Mouse (Mus musculus): ENCODE measurements at regions not wholly inside any gene's neighbourhood (a gene's known extent, or its start where the extent isn't known, plus 50 kb on each side); places are given as distances from the start of the nearest gene placed in this dataset.
"Not testable (repeated sequence)": the region's sequence is repeated elsewhere in the genome, so short reads cannot be mapped to it uniquely, and the experiment has no call there.

GRCm38 (mm10) chr8:20135626-20136025 is 227.4 kb downstream of the Gm15319 start:
- not testable (repeated sequence) for DNase-seq (ENCODE audit: low read depth, low spot score); H3K4me1 ChIP-seq (ENCODE audit: control insufficient read depth in 1 of 2, insufficient read depth in 2 of 2, low read length in 2 of 2); H3K9me3 ChIP-seq (replicated peaks; ENCODE audit: insufficient read depth, low read length); H3K4me3 ChIP-seq (ENCODE audit: control insufficient read depth in 1 of 2, insufficient read depth in 1 of 2, low read depth in 2 of 2, low read length in 2 of 2); H3K27me3 ChIP-seq (ENCODE audit: control insufficient read depth in 1 of 2, insufficient read depth in 2 of 2, low read length in 2 of 2); H3K9ac ChIP-seq (ENCODE audit: control insufficient read depth, low read depth, low read length, poor library complexity, severe bottlenecking); H3K79me2 ChIP-seq (ENCODE audit: control insufficient read depth, insufficient read depth, low read length, poor library complexity); H3K27ac ChIP-seq (ENCODE audit: control insufficient read depth, low read depth, low read length); H3K36me3 ChIP-seq (ENCODE audit: control insufficient read depth in 1 of 2, insufficient read depth in 2 of 2, low read length in 2 of 2)

- not testable (repeated sequence) for H3K36me3 ChIP-seq (ENCODE audit: control insufficient read depth in 1 of 2, insufficient read depth in 2 of 2, low read length in 2 of 2); H3K27ac ChIP-seq (ENCODE audit: control insufficient read depth, low read depth, low read length); H3K4me1 ChIP-seq (ENCODE audit: control insufficient read depth in 1 of 2, insufficient read depth in 2 of 2, low read length in 2 of 2); DNase-seq (ENCODE audit: low read depth, low spot score); H3K4me3 ChIP-seq (ENCODE audit: control insufficient read depth in 1 of 2, insufficient read depth in 1 of 2, low read depth in 2 of 2, low read length in 2 of 2); H3K9me3 ChIP-seq (replicated peaks; ENCODE audit: insufficient read depth, low read length); H3K27me3 ChIP-seq (ENCODE audit: control insufficient read depth in 1 of 2, insufficient read depth in 2 of 2, low read length in 2 of 2); H3K9ac ChIP-seq (ENCODE audit: control insufficient read depth, low read depth, low read length, poor library complexity, severe bottlenecking); H3K79me2 ChIP-seq (ENCODE audit: control insufficient read depth, insufficient read depth, low read length, poor library complexity)
These were observed 217.6 kb downstream of the Gm15319 start for GRCm38 (mm10) chr8:20145436-20145835.

GRCm38 (mm10) chr8:20151317-20152047 is 211.5 kb downstream of the Gm15319 start:
- H3K27me3 ChIP-seq (ENCODE audit: control insufficient read depth in 1 of 2, insufficient read depth in 2 of 2, low read length in 2 of 2); H3K79me2 ChIP-seq (ENCODE audit: control insufficient read depth, insufficient read depth, low read length, poor library complexity); H3K27ac ChIP-seq (ENCODE audit: control insufficient read depth, low read depth, low read length); H3K4me1 ChIP-seq (ENCODE audit: control insufficient read depth in 1 of 2, insufficient read depth in 2 of 2, low read length in 2 of 2); H3K9me3 ChIP-seq (replicated peaks; ENCODE audit: insufficient read depth, low read length); H3K4me3 ChIP-seq (ENCODE audit: control insufficient read depth in 1 of 2, insufficient read depth in 1 of 2, low read depth in 2 of 2, low read length in 2 of 2); H3K9ac ChIP-seq (ENCODE audit: control insufficient read depth, low read depth, low read length, poor library complexity, severe bottlenecking); DNase-seq (ENCODE audit: low read depth, low spot score); H3K36me3 ChIP-seq (ENCODE audit: control insufficient read depth in 1 of 2, insufficient read depth in 2 of 2, low read length in 2 of 2): not testable (repeated sequence)

GRCm38 (mm10) chr8:20154091-20154490 is 208.9 kb downstream of the Gm15319 start:
- H3K36me3 ChIP-seq (ENCODE audit: control insufficient read depth in 1 of 2, insufficient read depth in 2 of 2, low read length in 2 of 2); H3K27ac ChIP-seq (ENCODE audit: control insufficient read depth, low read depth, low read length); DNase-seq (ENCODE audit: low read depth, low spot score); H3K9me3 ChIP-seq (replicated peaks; ENCODE audit: insufficient read depth, low read length); H3K4me1 ChIP-seq (ENCODE audit: control insufficient read depth in 1 of 2, insufficient read depth in 2 of 2, low read length in 2 of 2); H3K27me3 ChIP-seq (ENCODE audit: control insufficient read depth in 1 of 2, insufficient read depth in 2 of 2, low read length in 2 of 2); H3K79me2 ChIP-seq (ENCODE audit: control insufficient read depth, insufficient read depth, low read length, poor library complexity); H3K9ac ChIP-seq (ENCODE audit: control insufficient read depth, low read depth, low read length, poor library complexity, severe bottlenecking); H3K4me3 ChIP-seq (ENCODE audit: control insufficient read depth in 1 of 2, insufficient read depth in 1 of 2, low read depth in 2 of 2, low read length in 2 of 2): not testable (repeated sequence)
